ENCODE assay signal across 32 mouse cellular contexts in the genomic region with DNA sequence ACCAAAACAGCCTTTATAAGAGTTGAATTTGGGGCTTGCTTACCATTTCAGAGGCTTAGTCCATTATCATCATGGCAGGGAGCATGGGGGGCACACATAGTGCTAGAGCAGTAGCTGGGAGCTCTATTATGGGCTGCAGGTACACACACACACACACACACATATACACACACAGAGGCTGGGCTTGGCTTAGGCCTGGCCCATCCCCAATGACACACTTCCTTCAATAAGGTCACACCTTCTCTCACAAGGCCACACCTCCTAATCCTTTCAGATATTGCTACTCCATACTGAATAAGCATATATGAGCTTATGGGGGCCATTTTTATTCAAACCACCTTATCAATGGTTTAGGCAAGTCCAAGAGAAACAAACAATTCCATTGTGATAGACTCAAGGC. TPM values are rescaled to one million over a fixed set of nuclear protein-coding genes. Genes with fewer than 3 reads are reported as not detected.
A peak's percentile ranks its signal among the peaks of the same experiment; 100 is the strongest.
DNase-seq lines count a peak whose midpoint lies in the region; ATAC-seq and TF ChIP-seq lines count a peak whose summit lies in the region.
"Had no signal": no experiment of that assay in that cellular context is flagged by ENCODE, and none has a peak within 500 bp of the region (broad histone marks: within the 10 kb centered on the region; RNA-seq: fewer than 3 reads in every experiment).

No protein-coding gene starts in this region.

- DNase-seq in 416B (ENCODE audit: low read depth) = peak; percentile 86
- peak; percentile 56 for DNase-seq in CD4-positive helper T cell, adult 2 months (ENCODE audit: low read depth, low spot score)
- DNase-seq in adrenal gland, postnatal 4 days (ENCODE audit: low spot score in 2 of 2) = no peak
- DNase-seq in kidney, adult 9 months = no peak
- DNase-seq in cerebellum, adult 2 months = no peak
- DNase-seq: adrenal gland, adult 2 months; adrenal gland, postnatal 36 days; cerebellum, adult 9-10 months; embryo, embryonic 11 days; gastrocnemius, adult 2 months; gastrocnemius, postnatal 36 days; heart, postnatal 10 days; kidney, adult 2 months; kidney, postnatal 4 days; retina, postnatal 1 day; right cerebral cortex, postnatal 14 days; thymus, adult 2 months; thymus, postnatal 36 days had no signal

- H3K4me1 ChIP-seq in cerebellum, adult 2 months (ENCODE audit: control insufficient read depth, insufficient read depth, low read length) = no peaks in the 10 kb centered on the region

- H3K27ac ChIP-seq in cerebellum, adult 2 months (ENCODE audit: insufficient read depth, low read length) = no peak overlapping the region
- H3K27ac ChIP-seq: embryonic facial prominence, embryonic 12.5 days; forebrain, embryonic 15.5 days; gastrocnemius, adult 2 months; heart, embryonic 13.5 days; hindbrain, embryonic 10.5 days; hindbrain, embryonic 15.5 days; kidney, postnatal 0 days; limb, embryonic 13.5 days; lung, embryonic 15.5 days; neural tube, embryonic 13.5 days; stomach, postnatal 0 days had no signal

- no peaks in the 10 kb centered on the region; the same call in 1 of the 2 replicates for H3K27me3 ChIP-seq in cerebellum, adult 2 months (ENCODE audit: control insufficient read depth, insufficient read depth, low read length)
- H3K27me3 ChIP-seq: embryonic facial prominence, embryonic 12.5 days; forebrain, embryonic 15.5 days; limb, embryonic 13.5 days; lung, embryonic 15.5 days had no signal

- ATAC-seq in megakaryocyte, adult 5-6 weeks (ENCODE audit: poor library complexity, severe bottlenecking) = peak; percentile 63
- ATAC-seq in neutrophil, adult 5-6 weeks (ENCODE audit: extremely low read depth, insufficient number of reproducible peaks, low FRiP score, poor library complexity, severe bottlenecking) = peak; percentile 60
- ATAC-seq: forebrain, embryonic 15.5 days; midbrain, embryonic 16.5 days had no signal

- TF ChIP-seq POLR2A in cerebellum, adult 2 months (IDR thresholded peaks at IDR 0.05; ENCODE audit: borderline replicate concordance, insufficient read depth, low read length) = no peak

- TF ChIP-seq CTCF in cerebellum, adult 2 months (IDR thresholded peaks at IDR 0.05; ENCODE audit: borderline replicate concordance, insufficient read depth, low read depth, low read length) = no peak

- no peak overlapping the region for H3K4me3 ChIP-seq in cerebellum, adult 2 months (replicated peaks; ENCODE audit: insufficient read depth, low read depth, low read length)
- H3K4me3 ChIP-seq: embryonic facial prominence, embryonic 12.5 days; forebrain, embryonic 15.5 days; gastrocnemius, adult 2 months; heart, embryonic 13.5 days; hindbrain, embryonic 10.5 days; hindbrain, embryonic 15.5 days; limb, embryonic 13.5 days; lung, embryonic 15.5 days; neural tube, embryonic 13.5 days had no signal

RNA-seq across cellular contexts. Expression of a gene that starts 25.3 kb away (rescaled TPM):
- total RNA-seq in megakaryocyte, adult 5-6 weeks (2015) = 19.3 and 28.2 TPM in 2 replicates
- total RNA-seq in megakaryocyte, adult 5-6 weeks (2017) = 13.2 and 21.6 TPM in 2 replicates
- 93.2 and 117 TPM in 2 replicates for total RNA-seq in neutrophil, adult 5-6 weeks (2017)
- total RNA-seq in adrenal gland, postnatal 4 days (2021) = under 1 TPM; 0.65 to 0.67 TPM
- polyA plus RNA-seq in cerebellum, adult 2 months (2012; rRNA removed) = 0.03 and 0.05 TPM in 2 replicates
- polyA plus RNA-seq: adrenal gland, adult 2 months; C2C12 had no signal

Comparison
In these comparisons a context has a peak if more than half of its experiments do, and no peak if none do; other contexts are left out.
1. DNase-seq: peak in 416B (single experiment) and CD4-positive helper T cell, adult 2 months (single experiment); none in adrenal gland, postnatal 4 days (0 of 2), kidney, adult 9 months (single experiment) and cerebellum, adult 2 months (0 of 2).
2. RNA of a gene that starts 25.3 kb away (total RNA-seq): 93.2 to 117 TPM in neutrophil, adult 5-6 weeks and 13.2 to 28.2 TPM in megakaryocyte, adult 5-6 weeks; 0.65 to 0.67 TPM in adrenal gland, postnatal 4 days; every median in the first group is over 4 times any median in the second.